Mouse (Mus musculus): ENCODE measurements at regions not wholly inside any gene's neighbourhood (a gene's known extent, or its start where the extent isn't known, plus 50 kb on each side); places are given as distances from the start of the nearest gene placed in this dataset.

DNA sequence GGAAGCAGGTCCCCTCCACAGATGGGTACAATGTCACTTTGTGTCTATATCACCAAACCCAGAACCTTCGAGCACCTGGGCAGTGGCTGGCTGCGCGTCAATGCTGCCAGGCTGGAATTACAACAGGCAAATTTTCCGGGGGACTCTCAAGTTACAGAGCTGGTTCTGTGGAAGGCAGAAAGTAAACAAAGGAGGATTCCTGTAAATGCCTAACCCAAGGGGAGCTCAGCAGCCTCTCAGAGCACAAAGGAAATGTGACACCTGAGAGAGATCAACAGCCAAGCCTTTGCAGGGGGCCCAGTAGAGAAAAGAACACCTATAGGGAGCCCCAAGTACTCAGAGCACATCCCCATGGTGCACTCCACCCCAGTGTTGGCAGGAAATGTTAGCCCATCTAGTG lies 70.7 kb downstream of the Setd4 start:
- DNase-seq (ENCODE audit: extremely low read depth, insufficient read length, low spot score): no peak

DNA sequence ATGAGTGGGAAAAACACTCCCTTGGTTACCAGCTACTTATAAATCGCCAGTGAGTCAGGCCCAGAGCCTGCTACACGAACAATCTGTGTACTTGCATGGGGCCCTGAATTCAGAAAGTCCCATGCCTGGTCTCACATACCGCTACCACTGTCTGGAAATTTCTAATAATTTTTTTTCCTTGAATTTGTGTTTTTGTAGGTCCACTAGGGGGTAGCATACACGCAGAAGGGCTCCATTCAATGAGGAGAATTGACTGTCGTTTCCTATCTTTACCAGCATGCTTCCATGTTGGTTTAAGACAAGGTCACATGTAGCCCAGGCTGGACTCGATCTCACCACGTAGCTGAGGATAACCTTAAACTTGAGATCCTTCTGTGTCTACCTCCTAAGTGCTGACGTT lies 71.9 kb downstream of the Setd4 start:
- no peak for DNase-seq (ENCODE audit: extremely low read depth, insufficient read length, low spot score)

DNA sequence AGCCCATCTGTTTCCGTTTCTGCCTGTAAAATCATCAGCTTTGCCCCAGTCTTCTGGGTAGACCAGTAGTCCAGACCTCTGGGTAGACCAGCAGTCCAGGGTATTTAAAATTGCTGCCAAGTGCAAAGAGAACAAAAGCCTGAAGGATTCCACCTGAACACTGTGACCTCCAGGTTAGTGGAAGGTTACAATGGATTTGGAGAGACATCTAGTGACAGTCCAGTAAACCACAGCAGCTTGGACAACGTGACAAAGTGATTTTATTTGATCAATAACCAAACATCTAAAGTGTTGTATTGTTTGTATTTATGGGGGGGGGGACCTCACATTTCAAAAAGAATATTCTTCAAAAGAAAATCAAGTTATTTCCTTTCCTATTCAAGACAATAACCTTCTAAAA lies 81.4 kb downstream of the Setd4 start:
- DNase-seq (ENCODE audit: extremely low read depth, insufficient read length, low spot score): no peak

DNA sequence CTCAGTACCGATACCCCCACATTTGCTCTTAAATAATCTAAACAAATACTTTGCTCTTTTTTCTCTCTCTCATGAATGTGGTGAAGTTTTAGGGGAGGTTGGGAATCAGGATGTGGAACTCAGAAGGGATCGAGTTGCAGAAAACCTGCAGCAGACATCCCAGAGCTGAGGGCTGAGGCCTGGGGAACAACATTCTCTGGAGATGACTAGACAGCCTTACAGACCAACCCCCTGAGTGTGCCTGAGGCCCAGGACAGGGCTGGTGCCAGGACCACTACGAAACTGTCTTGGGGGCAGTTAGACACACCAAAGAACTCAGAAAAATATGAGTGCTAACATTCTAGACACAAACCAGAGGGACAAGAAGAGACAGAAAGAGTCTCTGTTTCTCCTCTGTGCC lies 83.4 kb downstream of the Setd4 start:
- peak; percentile 24 for DNase-seq (ENCODE audit: extremely low read depth, insufficient read length, low spot score)

DNA sequence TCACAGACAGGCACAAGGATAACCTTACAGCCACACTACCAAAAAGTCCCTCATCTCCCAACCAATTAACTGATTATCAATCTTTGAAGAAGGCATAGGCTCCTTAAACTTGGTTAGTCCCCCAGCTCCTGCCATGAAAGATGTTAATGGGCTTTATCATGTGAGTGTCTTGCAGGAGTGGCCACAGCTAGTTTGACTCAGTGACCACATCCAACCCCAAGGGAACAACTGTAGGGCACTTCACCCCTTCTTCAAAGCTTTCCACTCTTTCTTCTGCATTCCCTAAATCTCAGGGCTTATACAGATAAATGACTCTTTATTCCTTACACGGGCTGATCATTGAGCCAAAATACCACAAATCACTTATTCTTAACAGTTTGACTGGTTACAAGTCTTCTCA lies 85.2 kb downstream of the Setd4 start:
- peak; percentile 9 for DNase-seq (ENCODE audit: extremely low read depth, insufficient read length, low spot score)

DNA sequence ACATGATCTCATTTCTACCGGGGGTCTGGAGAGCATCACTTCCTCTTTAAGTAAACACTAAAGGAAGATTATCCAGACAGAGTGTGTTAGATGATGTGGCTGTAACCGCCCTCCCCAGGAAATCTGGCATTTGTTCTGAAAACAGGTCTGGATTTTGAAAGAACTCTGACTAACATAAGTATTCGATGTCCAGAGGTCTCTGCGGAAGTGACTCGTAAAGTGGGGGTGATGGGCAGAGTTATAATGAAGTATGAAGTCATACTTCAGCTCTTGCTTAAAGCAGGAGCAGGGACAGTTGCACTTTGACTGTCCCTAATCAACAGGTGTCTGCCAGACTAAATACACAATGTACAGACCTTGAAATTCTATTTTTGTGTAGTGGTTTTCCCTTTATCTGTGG lies 87.1 kb downstream of the Setd4 start:
- no peak for DNase-seq (ENCODE audit: extremely low read depth, insufficient read length, low spot score)

DNA sequence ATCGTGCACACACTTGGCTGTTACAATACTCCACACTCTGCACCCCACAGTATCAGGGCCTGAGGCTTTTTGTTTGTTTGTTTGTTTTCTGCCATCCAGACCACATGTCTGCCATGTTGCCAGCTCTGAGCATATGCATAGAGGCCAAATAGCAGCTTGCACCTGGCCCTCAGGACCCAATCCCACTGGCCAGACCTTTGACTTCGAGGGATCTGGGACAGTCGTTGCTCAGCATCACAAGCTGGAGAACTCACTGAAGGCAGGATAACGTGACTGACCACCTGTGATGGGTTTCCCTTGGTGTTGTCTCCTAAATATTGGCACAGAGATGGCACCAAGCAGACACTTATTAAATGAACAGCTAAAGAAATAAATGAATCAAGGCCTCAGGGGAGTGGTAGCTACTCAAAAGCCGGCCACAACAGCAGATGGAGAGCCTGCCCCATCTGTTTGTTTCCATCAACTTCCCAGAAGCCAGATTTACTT lies 88.4 kb downstream of the Setd4 start:
- no peak for DNase-seq (ENCODE audit: extremely low read depth, insufficient read length, low spot score)

DNA sequence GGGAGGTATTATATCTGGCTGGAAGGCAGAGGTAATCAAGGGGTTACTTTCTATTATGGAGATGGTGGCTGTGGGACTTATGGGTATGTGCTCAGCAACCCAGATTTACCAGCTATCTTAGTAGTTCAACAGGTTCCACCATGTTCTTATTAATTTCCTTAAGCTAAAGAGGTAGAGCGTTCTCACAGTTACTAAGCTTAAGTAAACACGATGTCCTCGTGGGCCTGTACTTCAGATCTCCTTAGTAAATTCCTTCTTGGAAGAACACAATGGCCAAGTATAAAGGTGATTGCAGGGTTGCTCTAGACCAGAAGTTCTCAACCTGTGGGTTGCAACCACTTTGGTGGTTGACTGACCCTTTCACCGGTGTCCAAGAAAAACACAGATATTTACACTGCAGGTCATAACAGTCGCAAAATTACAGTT lies 90.2 kb downstream of the Setd4 start:
- no peak for DNase-seq (ENCODE audit: extremely low read depth, insufficient read length, low spot score)

DNA sequence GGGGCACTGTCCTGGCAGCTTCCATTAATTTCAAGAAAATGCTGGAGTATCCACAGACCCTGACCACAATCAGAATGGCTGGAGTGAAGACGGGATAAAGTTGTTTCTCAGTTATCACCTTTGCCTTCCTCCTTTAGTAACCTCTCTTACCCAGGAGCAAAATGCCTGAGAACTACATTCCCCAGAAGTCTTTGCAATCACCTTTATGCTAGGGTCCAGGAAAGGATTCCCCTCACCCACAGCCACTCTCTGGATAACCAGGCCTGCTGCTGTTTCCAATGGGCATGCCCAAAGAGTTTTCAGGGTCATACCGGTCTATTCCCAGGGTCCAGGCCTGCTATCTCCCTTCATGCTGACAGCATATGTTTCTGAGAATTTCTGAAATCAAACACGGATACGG lies 91.9 kb downstream of the Setd4 start:
- DNase-seq (ENCODE audit: extremely low read depth, insufficient read length, low spot score): no peak

DNA sequence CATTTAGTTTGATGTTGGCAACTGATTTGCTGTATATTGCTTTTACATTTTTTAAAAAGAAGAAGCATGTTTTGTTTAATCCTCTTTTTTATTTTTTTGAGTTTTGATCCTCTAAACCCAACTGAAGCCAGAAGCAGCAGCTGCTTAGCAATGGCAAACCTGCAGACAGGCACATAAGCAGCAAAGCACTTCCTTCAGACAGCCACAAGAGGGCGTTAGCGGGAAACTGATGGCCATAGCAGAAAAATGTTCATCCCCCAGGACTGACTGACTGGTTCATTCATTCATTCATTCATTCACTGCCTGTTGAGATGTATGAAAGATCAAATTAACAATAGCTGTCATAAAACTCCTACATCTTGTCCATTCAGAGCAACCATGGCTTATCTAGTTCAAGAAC lies 92.3 kb downstream of the Setd4 start:
- DNase-seq (ENCODE audit: extremely low read depth, insufficient read length, low spot score): no peak

DNA sequence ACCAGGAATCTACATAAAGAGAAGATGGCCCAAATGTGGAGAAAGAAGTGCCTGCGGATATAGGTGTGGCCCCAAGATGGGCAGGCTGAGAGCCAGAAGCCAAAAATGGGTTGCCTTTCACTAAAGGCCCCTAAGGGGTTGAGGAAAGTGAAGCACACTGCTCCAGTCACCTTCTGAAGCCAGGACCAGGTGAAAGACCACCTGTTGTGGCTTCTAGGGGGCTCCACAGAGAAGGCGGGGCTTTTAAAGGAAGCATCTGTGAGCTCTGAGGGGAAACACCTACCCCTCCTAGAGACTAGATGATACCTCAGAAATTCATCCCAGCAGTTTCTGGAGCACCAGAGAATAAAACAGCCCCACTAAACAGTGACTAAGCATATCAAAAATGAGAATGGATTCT lies 105.1 kb downstream of the Setd4 start:
- DNase-seq (ENCODE audit: extremely low read depth, insufficient read length, low spot score): no peak

DNA sequence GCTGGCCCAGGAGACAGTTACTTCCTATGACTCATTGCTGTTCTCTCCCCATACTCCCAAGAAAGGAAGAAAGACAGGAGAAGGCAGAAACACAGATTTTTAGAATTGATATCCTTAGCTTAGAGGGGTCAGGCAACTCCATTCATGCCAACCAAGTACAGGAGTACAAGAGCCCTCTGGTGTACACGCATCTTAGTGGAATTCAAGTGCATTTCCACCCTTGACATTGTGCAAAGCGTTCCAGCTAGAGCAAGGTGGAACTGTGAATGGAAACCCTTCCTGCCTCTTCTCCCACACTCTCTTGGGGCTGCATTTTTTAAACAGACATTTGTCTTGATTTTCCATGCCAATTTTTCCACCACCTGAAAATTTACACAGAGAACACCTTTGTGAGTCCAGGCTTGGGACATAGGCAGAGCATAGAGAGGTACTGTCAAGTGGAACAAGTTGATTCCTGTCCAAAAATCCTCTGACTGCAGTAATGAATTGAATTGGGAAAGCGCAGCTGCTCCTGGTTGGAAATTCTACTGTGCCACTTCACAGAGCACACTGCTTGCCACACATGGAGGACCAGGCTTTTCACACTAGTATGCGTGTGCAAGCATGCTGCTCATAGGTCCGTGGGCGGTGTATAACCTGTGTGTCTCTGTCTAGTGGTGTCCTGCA lies 110.4 kb downstream of the Setd4 start:
- DNase-seq (ENCODE audit: extremely low read depth, insufficient read length, low spot score): no peak

DNA sequence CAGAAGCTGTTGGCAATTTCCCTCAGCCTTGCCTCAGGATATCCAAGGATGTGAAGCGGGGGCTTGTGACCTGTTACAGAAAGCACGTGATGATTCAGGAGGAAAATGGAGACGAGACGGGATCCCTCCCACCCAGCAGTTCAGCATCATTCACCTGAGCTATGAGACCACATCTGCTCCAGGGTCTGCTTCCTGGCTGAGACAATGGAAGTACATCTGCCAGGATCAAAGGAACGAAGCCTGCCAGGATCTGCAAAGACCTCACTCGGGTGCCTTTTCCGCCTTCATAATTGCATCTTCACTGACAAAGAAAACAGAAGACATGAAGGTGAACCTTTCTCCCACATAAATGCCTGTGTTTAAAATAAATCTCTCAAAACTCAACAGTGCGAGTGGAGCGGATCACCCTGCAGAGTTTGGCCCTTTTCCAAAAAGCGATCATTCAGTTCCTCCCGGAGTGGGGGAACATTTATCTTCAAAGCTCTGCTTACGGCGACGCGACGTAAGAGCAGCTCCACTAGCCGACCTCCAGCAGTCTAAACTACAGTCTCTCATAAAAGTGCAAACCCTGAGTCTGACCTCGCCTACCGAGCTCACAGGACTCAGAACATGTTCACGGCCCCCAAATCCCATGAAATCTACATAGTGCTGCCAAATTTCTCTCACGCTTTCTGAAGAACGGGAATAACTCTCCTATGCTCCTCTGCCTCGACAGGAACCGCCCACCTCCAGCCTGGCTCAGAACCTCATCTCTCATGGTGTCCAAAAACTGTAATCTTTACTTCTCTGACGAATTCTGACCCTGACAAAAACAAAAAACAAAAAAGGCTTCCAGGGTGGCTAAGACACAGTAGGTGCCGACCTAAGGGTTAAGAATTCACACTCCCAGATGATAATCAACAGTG lies 117.0 kb downstream of the Setd4 start:
- DNase-seq (ENCODE audit: extremely low read depth, insufficient read length, low spot score): no peak

DNA sequence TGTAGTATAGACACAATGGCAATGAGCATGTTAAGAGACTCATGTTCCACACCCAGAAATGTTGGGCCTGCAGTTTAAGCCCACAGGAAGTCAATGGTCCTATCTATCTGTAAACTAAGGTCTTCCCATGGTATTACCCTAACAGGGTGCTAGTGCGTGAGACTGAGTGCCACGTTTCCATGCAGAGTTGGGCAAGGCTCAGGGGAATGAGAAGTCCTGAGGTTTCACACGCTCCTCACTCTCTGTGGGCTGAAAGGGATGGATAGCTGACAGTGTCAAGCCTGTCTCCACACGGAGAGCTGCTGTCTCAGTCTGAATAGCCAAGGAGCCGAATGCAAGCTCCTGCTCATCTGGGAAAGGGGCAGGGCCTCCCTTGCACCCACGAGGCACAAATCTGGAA lies 133.9 kb downstream of the Setd4 start:
- DNase-seq (ENCODE audit: extremely low read depth, insufficient read length, low spot score): no peak

DNA sequence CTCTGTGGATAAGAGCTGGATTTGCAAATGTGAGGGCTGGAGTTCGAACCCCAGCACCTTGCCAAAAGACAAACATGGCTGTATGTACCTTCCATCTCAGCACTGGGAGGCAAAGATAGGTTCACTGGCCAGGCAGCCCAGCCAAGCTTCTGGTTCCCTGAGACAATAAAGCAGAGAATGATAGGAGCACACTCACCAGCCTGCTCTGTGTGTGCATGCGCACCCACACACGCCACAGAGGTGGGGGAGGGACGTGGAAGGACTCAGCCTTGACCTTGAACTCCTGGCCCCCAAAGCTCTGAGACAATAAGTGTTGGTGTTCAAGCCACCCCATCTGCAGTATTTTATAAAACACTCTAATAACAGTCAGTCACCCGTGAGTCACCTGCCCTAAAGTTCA lies 138.1 kb downstream of the Setd4 start:
- DNase-seq (ENCODE audit: extremely low read depth, insufficient read length, low spot score): no peak

DNA sequence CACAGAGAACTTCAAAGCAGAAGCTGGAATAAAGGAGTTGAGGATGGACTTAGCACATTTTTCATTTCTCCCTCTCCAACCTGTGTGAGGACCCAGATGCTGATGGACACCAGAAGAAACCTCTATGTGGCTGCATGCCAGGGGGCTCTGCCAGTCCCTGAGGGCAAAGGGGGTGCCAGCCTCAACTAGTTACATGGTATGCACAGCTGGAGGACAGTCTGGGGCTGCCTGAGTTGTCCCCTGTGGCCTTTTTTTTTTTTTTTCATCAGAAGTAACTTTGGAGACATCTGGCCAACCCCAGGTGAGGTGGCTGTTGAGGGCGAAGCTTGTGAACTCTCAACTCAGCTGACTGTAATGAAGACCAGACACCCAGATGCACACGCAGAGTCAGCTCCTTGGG lies 139.0 kb downstream of the Setd4 start:
- no peak for DNase-seq (ENCODE audit: extremely low read depth, insufficient read length, low spot score)

DNA sequence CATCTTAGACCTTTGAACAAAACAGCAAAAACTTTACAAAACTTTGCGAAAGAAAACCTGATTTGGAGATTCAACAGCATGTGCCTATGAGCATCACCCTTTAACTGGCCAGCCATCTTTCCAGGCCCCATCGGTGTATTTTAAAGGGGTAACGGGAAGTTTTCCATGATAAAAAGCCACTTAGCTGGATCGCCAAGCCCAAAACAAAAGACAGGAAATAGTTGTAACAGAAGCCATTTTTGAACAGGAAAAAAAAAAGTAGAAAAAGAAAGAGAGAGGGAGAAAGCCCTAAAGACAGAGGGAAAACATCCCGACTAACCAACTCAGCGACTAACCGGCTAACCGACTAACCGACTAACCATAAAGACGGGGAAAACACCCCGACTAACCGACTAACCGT lies 140.5 kb downstream of the Setd4 start:
- no peak for DNase-seq (ENCODE audit: extremely low read depth, insufficient read length, low spot score)

DNA sequence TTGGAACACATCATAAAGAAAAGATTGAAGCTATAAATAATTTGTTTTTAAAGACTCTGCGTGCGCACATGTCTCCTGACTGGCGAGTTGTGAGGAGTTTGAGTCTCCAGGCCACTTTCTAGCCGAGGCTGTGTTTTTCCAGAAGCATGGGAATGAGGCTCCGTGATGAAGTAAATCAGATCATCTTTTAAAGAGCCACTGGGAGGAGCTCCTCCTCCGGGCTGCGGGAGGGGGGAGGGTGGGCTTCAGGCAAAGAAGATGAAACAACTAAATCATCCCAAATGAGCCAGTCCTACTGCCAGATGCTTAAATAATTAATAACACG lies 141.6 kb downstream of the Setd4 start:
- no peak for DNase-seq (ENCODE audit: extremely low read depth, insufficient read length, low spot score)

DNA sequence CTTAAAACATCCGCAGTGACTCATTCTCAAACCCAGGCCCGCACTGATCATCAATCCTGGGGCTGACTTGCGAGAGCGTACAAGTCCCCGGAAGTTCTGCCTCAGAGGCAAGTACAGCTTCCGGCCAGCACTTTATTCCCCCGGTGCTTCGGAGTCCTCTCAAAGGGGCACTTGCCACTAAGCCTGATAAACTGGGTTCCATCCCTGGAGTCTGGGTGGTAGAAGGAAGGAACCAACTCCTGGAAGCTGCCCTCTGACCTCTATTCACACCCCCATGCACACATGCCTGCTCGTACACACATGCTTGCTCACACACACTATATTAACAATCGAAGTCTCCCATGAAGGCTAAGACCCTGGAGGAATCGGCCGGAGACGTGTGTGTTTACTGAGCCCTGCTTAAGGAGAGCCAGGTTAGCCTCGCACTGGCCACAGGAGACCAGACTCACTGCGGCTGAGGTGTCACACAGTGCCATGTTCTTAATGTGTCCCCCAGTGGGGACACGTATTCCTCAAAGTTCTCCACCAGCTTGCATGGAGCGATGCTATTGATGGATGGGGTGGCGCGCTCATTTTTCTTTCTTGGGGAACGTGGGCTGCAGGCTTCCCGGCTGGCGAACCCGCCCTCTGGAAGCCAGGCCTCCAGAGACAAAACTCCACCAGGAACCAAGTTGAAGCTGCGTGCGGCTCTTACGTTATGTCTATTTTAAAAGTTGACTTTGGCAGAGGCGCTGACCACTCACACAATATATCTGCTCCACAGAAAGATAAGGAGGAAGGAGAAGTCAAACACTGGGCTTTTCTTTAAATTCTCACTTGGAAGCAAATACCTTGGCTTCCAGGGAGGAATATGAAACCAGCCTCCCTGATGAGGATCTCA lies 142.2 kb downstream of the Setd4 start:
- no peak for DNase-seq (ENCODE audit: extremely low read depth, insufficient read length, low spot score)

DNA sequence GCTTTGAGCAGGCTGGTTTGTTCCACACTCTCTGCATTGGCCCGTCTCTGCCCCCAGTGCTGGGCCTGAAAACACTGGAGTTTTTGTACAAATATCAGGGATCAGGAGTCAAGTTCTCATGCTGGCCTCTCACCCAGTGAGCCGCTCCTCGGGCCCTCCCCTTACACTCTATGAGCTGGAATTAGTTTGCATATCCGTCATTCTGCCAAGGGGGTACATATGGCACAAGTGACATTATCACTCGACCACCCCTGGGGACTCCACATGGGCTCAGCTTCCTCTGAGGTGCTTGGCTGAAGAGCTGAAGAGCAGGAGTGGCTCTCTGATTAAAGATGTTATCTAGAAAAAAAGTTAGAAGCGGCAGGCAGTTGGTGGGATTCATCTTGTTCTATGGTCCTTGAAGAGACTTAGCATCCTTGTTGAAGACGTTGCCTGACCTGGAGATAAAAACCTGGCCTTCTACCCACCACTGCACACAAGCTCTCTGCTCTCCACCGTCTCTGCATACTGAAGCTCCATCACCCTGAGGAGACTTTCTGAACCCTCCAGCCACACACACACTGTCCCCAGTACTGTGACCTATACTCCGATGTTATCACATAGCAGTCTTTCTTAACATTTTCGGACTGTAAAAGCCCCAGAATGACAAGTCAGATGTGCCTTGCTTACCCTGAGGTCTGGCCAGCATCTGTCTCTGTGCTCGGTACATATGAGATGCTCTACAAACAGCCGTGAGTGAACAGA lies 144.2 kb downstream of the Setd4 start:
- no peak for DNase-seq (ENCODE audit: extremely low read depth, insufficient read length, low spot score)

Data from 3134 (cell line).